Mouse (Mus musculus): ENCODE data around the gene Ms4a15. TPM values are rescaled to one million over a fixed set of nuclear protein-coding genes. Genes with fewer than 3 reads are reported as not detected.

Gene Ms4a15
- polyA plus RNA-seq (2015; fragmentation: Nextera tagmentation; extraction: Ambion mirVana): not detected in 2 replicates

DNA sequence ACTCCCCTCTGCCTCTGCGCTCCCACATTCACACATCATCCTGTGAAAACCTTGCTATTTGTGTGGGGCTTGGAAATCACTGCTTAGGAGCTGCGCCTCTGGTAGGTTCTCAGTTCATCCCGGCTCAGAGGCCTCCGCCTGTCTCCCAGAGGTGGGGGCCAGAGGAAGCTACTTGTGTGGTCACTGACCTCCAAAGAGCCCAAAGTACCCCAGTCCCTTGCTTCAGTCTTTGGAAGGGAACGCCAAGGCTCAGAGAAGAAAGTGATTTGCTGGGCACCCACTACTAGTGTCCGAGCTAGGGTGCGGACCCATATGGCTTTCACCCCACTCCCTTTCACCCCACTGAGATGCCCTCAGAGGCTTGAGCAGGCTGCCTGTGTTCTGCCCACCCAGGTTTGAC lies at the start of gene Ms4a15:
Ms4a15 (minus strand) TSS at position 101 of the 400 bp plus-strand sequence.
- Histone ChIP-seq H3K4me3 (no peak within 1 kb of the TSS), H3K27me3 (no peaks in the 10 kb centered on the region), H3K9ac (no peak within 1 kb of the TSS), H3K4me2 (no peak within 1 kb of the TSS), H3K36me3 (no peaks in the 10 kb centered on the region), H3K9me3 (no peaks in the 10 kb centered on the region), H3K27ac (replicated peaks) (no peak within 1 kb of the TSS), H3K4me1 (replicated peaks) (no peaks in the 10 kb centered on the region)
- WGBS: 90% methylated on average over 7 of the region's 7 CpGs
- ATAC-seq (ENCODE audit: low read depth): no peak

GRCm38 (mm10) chr19:11037570-11037969 lies 44.5 kb upstream of the Ms4a15 start:
- no peak overlapping the region for H3K4me2 ChIP-seq
- H3K9me3 ChIP-seq: no peaks in the 10 kb centered on the region
- H3K36me3 ChIP-seq: no peaks in the 10 kb centered on the region
- H3K27ac ChIP-seq (replicated peaks): no peak overlapping the region
- H3K9ac ChIP-seq: no peak overlapping the region
- no peaks in the 10 kb centered on the region for H3K4me1 ChIP-seq (replicated peaks)
- H3K27me3 ChIP-seq: no peaks in the 10 kb centered on the region
- ATAC-seq (ENCODE audit: low read depth): no peak
- H3K4me3 ChIP-seq: no peak overlapping the region

DNA sequence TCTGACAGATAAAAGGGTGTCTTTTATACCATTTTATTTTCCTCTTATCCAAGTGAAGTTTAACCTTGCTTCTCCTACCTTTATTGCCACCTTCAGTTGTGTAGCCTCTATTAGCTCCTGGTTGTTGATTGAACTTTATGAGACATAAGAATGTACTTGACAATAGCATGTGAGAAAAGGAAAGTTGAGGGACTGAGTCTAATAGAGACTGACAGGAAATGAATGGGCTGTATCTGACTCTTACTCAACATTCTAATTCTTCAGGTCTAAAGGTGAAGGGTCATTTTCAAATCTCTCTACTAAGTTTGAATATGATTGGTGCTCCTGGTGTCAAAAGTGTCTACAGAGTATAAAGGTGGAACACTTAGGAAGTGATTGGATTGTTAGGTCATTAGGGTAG lies 29.3 kb upstream of the Ms4a15 start:
- ATAC-seq (ENCODE audit: low read depth): no peak
- no peaks in the 10 kb centered on the region for H3K9me3 ChIP-seq

DNA sequence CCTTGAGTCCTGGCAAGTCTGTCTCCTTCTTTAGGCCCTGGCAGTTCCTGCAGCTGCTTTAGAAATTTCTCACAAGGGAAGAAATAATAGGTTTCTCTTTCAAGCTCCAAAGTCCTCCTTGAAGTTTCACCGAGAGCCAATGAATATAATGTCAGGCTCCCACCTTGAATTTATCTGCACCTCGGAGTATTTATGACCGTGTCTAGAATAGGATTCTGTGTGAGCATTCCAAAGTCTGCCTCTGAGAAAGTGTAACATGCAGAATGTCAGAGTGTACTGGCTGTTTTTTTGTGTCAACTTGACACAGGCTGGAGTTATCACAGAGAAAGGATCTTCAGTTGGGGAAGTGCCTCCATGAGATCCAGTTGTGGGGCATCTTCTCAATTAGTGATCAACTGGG lies 24.8 kb upstream of the Ms4a15 start, which contains the start of gene Ms4a18:
Ms4a18 (minus strand) TSS at position 141 of the 400 bp plus-strand sequence.
- Histone ChIP-seq H3K27ac (replicated peaks) (no peak within 1 kb of the TSS), H3K9me3 (no peaks in the 10 kb centered on the region), H3K4me2 (no peak within 1 kb of the TSS), H3K4me1 (replicated peaks) (no peaks in the 10 kb centered on the region), H3K27me3 (no peaks in the 10 kb centered on the region), H3K36me3 (no peaks in the 10 kb centered on the region), H3K9ac (no peak within 1 kb of the TSS), H3K4me3 (no peak within 1 kb of the TSS)
- ATAC-seq (ENCODE audit: low read depth): no peak
- 85% methylated on average over 3 of the region's 3 CpGs for WGBS

More for the DNA sequence above, 29.3 kb upstream of the Ms4a15 start:
- Histone ChIP-seq H3K4me2 (no peak overlapping the region), H3K27ac (replicated peaks) (no peak overlapping the region), H3K4me3 (no peak overlapping the region), H3K27me3 (no peaks in the 10 kb centered on the region), H3K4me1 (replicated peaks) (no peaks in the 10 kb centered on the region), H3K36me3 (no peaks in the 10 kb centered on the region), H3K9ac (no peak overlapping the region)

DNA sequence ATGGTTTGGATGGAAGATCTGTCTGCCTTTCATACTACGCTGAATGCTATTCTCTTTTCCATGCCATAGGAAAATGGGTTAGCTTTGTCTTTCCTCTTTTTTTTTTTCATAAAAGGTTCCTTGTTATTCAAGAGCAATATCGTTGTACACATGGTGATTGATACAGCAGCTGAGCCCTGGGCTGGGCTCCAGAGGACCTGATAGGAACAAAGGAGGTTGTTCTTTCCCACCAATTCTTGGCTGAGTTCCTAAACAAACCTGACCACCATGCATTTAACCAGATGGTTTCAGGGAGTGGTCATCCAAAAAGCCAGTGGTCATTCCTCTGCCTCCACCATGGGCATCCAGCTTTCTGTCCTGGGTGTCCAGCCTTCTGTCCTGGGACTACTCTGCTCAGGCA lies 24.2 kb upstream of the Ms4a15 start:
- no peak for ATAC-seq (ENCODE audit: low read depth)
- Histone ChIP-seq H3K9me3 (no peaks in the 10 kb centered on the region), H3K27me3 (no peaks in the 10 kb centered on the region), H3K27ac (replicated peaks) (no peak overlapping the region), H3K4me2 (no peak overlapping the region), H3K4me3 (no peak overlapping the region), H3K9ac (no peak overlapping the region), H3K4me1 (replicated peaks) (no peaks in the 10 kb centered on the region), H3K36me3 (no peaks in the 10 kb centered on the region)
- 69% methylated on average over 2 of the region's 2 CpGs for WGBS

GRCm38 (mm10) chr19:11015998-11016397 lies 22.9 kb upstream of the Ms4a15 start:
- 86% methylated on average over 1 of the region's 1 CpGs for WGBS
- Histone ChIP-seq H3K4me1 (replicated peaks) (no peaks in the 10 kb centered on the region), H3K27me3 (no peaks in the 10 kb centered on the region), H3K36me3 (no peaks in the 10 kb centered on the region), H3K9me3 (no peaks in the 10 kb centered on the region), H3K4me2 (no peak overlapping the region), H3K4me3 (no peak overlapping the region), H3K9ac (no peak overlapping the region), H3K27ac (replicated peaks) (no peak overlapping the region)
- no peak for ATAC-seq (ENCODE audit: low read depth)

DNA sequence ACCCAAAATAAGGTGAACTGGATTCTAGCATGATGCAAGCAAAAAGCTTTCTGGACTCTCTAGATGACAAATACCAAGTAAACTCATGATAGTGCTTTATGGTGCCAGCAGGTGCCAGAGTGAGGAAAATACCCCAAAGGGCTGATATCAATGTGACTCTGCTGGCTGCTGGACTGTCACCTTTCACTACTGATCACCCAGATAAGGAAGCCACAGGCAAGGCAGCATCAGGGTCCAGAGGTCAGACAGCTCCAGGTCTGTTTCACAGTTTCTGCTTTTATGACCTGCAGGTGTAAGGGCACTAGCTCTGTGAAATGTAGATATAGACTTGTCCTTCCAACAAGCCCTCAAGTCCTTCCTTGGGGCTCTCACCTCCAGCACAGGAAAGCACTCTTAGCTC lies 22.4 kb upstream of the Ms4a15 start:
- H3K4me3 ChIP-seq: no peak overlapping the region
- no peaks in the 10 kb centered on the region for H3K27me3 ChIP-seq
- ATAC-seq (ENCODE audit: low read depth): no peak
- H3K9me3 ChIP-seq: no peaks in the 10 kb centered on the region
- no peak overlapping the region for H3K27ac ChIP-seq (replicated peaks)
- H3K4me2 ChIP-seq: no peak overlapping the region
- no peaks in the 10 kb centered on the region for H3K36me3 ChIP-seq
- no peak overlapping the region for H3K9ac ChIP-seq
- no peaks in the 10 kb centered on the region for H3K4me1 ChIP-seq (replicated peaks)

DNA sequence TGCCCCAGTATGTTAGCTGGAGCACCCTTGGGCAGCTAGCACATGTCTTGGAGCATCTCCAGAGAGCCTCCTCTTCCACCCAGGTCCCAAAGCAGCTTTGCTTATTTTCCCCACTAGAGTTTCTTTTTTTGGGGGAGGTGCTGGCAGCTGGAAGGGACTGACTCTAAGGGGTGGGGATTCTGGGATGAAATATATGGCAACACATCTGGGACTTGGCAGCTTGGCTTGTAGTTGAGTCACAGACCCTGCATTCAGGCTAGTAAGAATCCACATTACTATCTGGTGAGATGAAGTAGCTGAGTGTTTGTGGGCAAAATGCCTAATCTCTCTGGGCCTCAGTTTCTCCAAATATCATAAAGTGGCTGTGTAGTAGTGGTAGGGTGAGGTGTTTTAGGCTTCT lies 1.1 kb downstream of the Ms4a15 start:
- no peaks in the 10 kb centered on the region for H3K36me3 ChIP-seq
- no peaks in the 10 kb centered on the region for H3K9me3 ChIP-seq
- no peak overlapping the region for H3K27ac ChIP-seq (replicated peaks)
- no peak for ATAC-seq (ENCODE audit: low read depth)
- H3K4me2 ChIP-seq: no peak overlapping the region
- H3K4me3 ChIP-seq: no peak overlapping the region
- H3K4me1 ChIP-seq (replicated peaks): no peaks in the 10 kb centered on the region
- H3K27me3 ChIP-seq: no peaks in the 10 kb centered on the region
- no peak overlapping the region for H3K9ac ChIP-seq

GRCm38 (mm10) chr19:10990751-10991150 lies 2.3 kb downstream of the Ms4a15 start:
- Histone ChIP-seq H3K27ac (replicated peaks) (no peak overlapping the region), H3K9ac (no peak overlapping the region), H3K36me3 (no peaks in the 10 kb centered on the region), H3K27me3 (no peaks in the 10 kb centered on the region), H3K4me1 (replicated peaks) (no peaks in the 10 kb centered on the region), H3K4me3 (no peak overlapping the region), H3K4me2 (no peak overlapping the region), H3K9me3 (no peaks in the 10 kb centered on the region)
- 61% methylated on average over 1 of the region's 1 CpGs for WGBS
- no peak for ATAC-seq (ENCODE audit: low read depth)

DNA sequence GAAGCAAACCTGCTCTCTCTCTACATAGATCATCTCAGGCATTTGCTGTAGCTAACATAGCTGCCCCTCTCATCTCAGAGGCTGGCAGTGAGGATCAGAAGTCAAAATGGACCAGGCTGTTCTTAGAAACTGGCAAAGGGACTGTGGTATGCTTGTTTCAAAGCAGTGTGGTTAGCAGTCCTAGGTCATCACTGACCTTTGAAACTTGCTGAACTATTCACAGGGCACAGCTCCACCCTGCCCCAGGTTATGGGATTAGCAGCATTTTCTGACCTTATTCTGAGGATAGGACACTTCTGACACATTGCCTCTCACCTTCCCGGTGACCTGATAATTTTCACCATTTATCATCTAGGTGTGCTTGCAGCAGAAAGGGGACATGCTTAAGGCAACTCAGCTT lies 4.5 kb downstream of the Ms4a15 start:
- no peak overlapping the region for H3K27ac ChIP-seq (replicated peaks)
- WGBS: 94% methylated on average over 1 of the region's 1 CpGs
- H3K4me1 ChIP-seq (replicated peaks): no peaks in the 10 kb centered on the region
- no peaks in the 10 kb centered on the region for H3K9me3 ChIP-seq
- ATAC-seq (ENCODE audit: low read depth): no peak
- no peaks in the 10 kb centered on the region for H3K27me3 ChIP-seq
- H3K4me3 ChIP-seq: no peak overlapping the region
- no peak overlapping the region for H3K9ac ChIP-seq
- no peak overlapping the region for H3K4me2 ChIP-seq
- no peaks in the 10 kb centered on the region for H3K36me3 ChIP-seq

- Histone ChIP-seq H3K4me1 (replicated peaks) (no peaks in the 10 kb centered on the region), H3K9ac (no peak overlapping the region), H3K4me3 (no peak overlapping the region), H3K36me3 (no peaks in the 10 kb centered on the region), H3K4me2 (no peak overlapping the region), H3K9me3 (no peaks in the 10 kb centered on the region), H3K27me3 (no peaks in the 10 kb centered on the region), H3K27ac (replicated peaks) (no peak overlapping the region)
- ATAC-seq (ENCODE audit: low read depth): no peak
- WGBS: 93% methylated on average over 4 of the region's 4 CpGs
Measured at GRCm38 (mm10) chr19:10985889-10986288, 7.2 kb downstream of the Ms4a15 start.

GRCm38 (mm10) chr19:10984551-10984950 lies 8.5 kb downstream of the Ms4a15 start:
- WGBS: 75% methylated on average over 13 of the region's 13 CpGs
- no peak overlapping the region for H3K4me2 ChIP-seq
- no peak overlapping the region for H3K9ac ChIP-seq
- peaks cover 4% of the 10 kb centered on the region; the same call in 1 of the 2 replicates for H3K4me1 ChIP-seq (replicated peaks)
- no peaks in the 10 kb centered on the region for H3K9me3 ChIP-seq
- H3K4me3 ChIP-seq: no peak overlapping the region
- ATAC-seq (ENCODE audit: low read depth): no peak
- H3K27me3 ChIP-seq: no peaks in the 10 kb centered on the region
- H3K36me3 ChIP-seq: no peaks in the 10 kb centered on the region
- no peak overlapping the region for H3K27ac ChIP-seq (replicated peaks)

- Histone ChIP-seq H3K27ac (replicated peaks) (no peak overlapping the region), H3K9ac (no peak overlapping the region), H3K4me3 (no peak overlapping the region), H3K9me3 (no peaks in the 10 kb centered on the region), H3K4me1 (replicated peaks) (peaks cover 6% of the 10 kb centered on the region; the same call in 1 of the 2 replicates), H3K27me3 (no peaks in the 10 kb centered on the region), H3K4me2 (0 out of 2 replicates have a peak overlapping the region, but pooled peaks have one; percentile 28), H3K36me3 (no peaks in the 10 kb centered on the region)
- no peak for ATAC-seq (ENCODE audit: low read depth)
- WGBS: 27% methylated on average over 14 of the region's 14 CpGs
Measured at GRCm38 (mm10) chr19:10983146-10983545, 9.9 kb downstream of the Ms4a15 start.
